Mouse (Mus musculus): ENCODE measurements around the gene Rcn3.
A peak's percentile ranks its signal among the peaks of the same experiment; 100 is the strongest.

The Rcn3 gene

GRCm38 (mm10) chr7:45072230-45072629 is 19.8 kb downstream of the Rcn3 start:
- DNase-seq, result peak in 1 of 2 experiments; percentile 53

GRCm38 (mm10) chr7:45069671-45070070 is 22.4 kb downstream of the Rcn3 start:
- DNase-seq, result no peak

- DNase-seq, result peak; percentile 51 to 78
Observed at GRCm38 (mm10) chr7:45068000-45068318, 24.1 kb downstream of the Rcn3 start.

GRCm38 (mm10) chr7:45067190-45067999 is 24.6 kb downstream of the Rcn3 start:
- no peak for DNase-seq

GRCm38 (mm10) chr7:45062239-45062835 is 29.7 kb downstream of the Rcn3 start, which contains the start of the genes Nosip and Prrg2:
TSS of gene Nosip (plus strand) at chr7:45062429.
TSS of gene Prrg2 (minus strand) at chr7:45062677.
- DNase-seq, result peak; percentile 96 to 98

- peak; percentile 89 to 91 for DNase-seq
Observed at GRCm38 (mm10) chr7:45061532-45062075, 30.4 kb downstream of the Rcn3 start.

- DNase-seq, result no peak
Observed at GRCm38 (mm10) chr7:45060632-45061122, 31.3 kb downstream of the Rcn3 start.

- no peak for DNase-seq
Observed at GRCm38 (mm10) chr7:45058607-45059571, 33.1 kb downstream of the Rcn3 start.

GRCm38 (mm10) chr7:45056972-45057348 is 35.1 kb downstream of the Rcn3 start:
- DNase-seq, result no peak

- no peak for DNase-seq
Observed at GRCm38 (mm10) chr7:45056329-45056971, 35.6 kb downstream of the Rcn3 start.

GRCm38 (mm10) chr7:45053931-45054510 is 38.0 kb downstream of the Rcn3 start:
- DNase-seq, result peak; percentile 96 to 99

- DNase-seq, result peak; percentile 59 to 80
Observed at GRCm38 (mm10) chr7:45053117-45053930, 38.7 kb downstream of the Rcn3 start.

GRCm38 (mm10) chr7:45052862-45053116 is 39.2 kb downstream of the Rcn3 start, which contains the start of gene Prr12:
TSS of gene Prr12 (minus strand) at chr7:45052881.
- peak in 1 of 2 experiments; percentile 62 for DNase-seq

- peak; percentile 13 to 39 for DNase-seq
Observed at GRCm38 (mm10) chr7:45052181-45052861, 39.7 kb downstream of the Rcn3 start.

GRCm38 (mm10) chr7:45051601-45051974 is 40.4 kb downstream of the Rcn3 start:
- no peak for DNase-seq

GRCm38 (mm10) chr7:45050945-45051600 is 40.9 kb downstream of the Rcn3 start:
- peak; percentile 74 to 77 for DNase-seq

GRCm38 (mm10) chr7:45048923-45049657 is 42.9 kb downstream of the Rcn3 start:
- no peak for DNase-seq

GRCm38 (mm10) chr7:45048001-45048890 is 43.8 kb downstream of the Rcn3 start:
- DNase-seq, result peak in 1 of 2 experiments; percentile 27
